Mouse (Mus musculus): ENCODE measurements around the gene Srgap3.

DNA sequence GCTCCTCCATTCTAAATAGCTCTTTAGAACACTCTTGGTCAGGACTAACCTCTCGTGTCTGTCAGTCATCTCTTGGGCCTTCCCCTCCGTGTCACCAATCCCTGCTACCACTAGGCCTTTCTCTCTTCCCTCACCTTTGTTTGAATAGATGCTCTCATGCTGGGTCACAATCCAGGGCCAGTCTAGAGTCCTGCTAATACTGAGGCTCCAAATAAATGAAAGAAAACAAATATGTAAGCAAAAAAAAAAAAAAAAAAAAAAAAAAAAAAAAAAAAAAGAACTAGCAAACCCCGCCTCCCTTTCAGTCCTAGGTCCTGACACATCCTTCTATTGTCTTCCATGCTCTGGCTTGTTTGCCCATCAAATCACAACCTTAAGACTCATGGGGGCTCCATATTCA, 145.1 kb downstream of the Srgap3 start:
- TF ChIP-seq CTCF (IDR thresholded peaks at IDR 0.05; ENCODE audit: insufficient read depth, low read depth, low read length) = no peak
- TF ChIP-seq POLR2A (IDR thresholded peaks at IDR 0.05; ENCODE audit: insufficient read depth, low read depth, low read length) = no peak
